Mouse (Mus musculus) neural tube, embryonic 13.5 days (tissue): Measurements from ENCODE around the gene Asb5. TPM values are rescaled to one million over a fixed set of nuclear protein-coding genes. Genes with fewer than 3 reads are reported as not detected.
A peak's percentile ranks its signal among the peaks of the same experiment; 100 is the strongest.
"Not testable (repeated sequence)": the region's sequence is repeated elsewhere in the genome, so short reads cannot be mapped to it uniquely, and the experiment has no call there.

Experiments
- ATAC-seq: fragments of 200-750 bp; cut with Nextera tagmentation; 2 replicates; pipeline ENCODE4 v1.8.0; 2017; ENCODE audit warnings: low read depth, mild to moderate bottlenecking, moderate TSS enrichment, moderate library complexity
- H3K27ac ChIP-seq: fragments of 300-500 bp; sonication (generic); replicated peaks from 2 replicates; pipeline ENCODE4 v1.5.1; 2015; ENCODE audit warnings: moderate library complexity, mild to moderate bottlenecking, inconsistent platforms
- H3K27me3 ChIP-seq: fragments of 300-500 bp; sonication (generic); 2 replicates; pipeline ENCODE4 v1.6.1; 2015; ENCODE audit warnings: mild to moderate bottlenecking, inconsistent platforms
- H3K36me3 ChIP-seq: fragments of 300-500 bp; sonication (generic); 2 replicates; pipeline ENCODE4 v1.6.1; 2015; ENCODE audit warnings: mild to moderate bottlenecking, inconsistent platforms
- H3K4me1 ChIP-seq: fragments of 300-500 bp; sonication (generic); replicated peaks from 2 replicates; pipeline ENCODE4 v1.6.1; 2015; ENCODE audit warnings: inconsistent platforms
- H3K4me2 ChIP-seq: fragments of 300-500 bp; sonication (generic); 2 replicates; pipeline ENCODE4 v1.6.1; 2015; ENCODE audit warnings: inconsistent platforms, mild to moderate bottlenecking, moderate library complexity
- H3K4me3 ChIP-seq: fragments of 300-500 bp; sonication (generic); 2 replicates; pipeline ENCODE4 v1.5.1; 2015; ENCODE audit warnings: mild to moderate bottlenecking, inconsistent platforms
- H3K9ac ChIP-seq: fragments of 300-500 bp; sonication (generic); 2 replicates; pipeline ENCODE4 v1.6.1; 2015; ENCODE audit warnings: moderate library complexity, mild to moderate bottlenecking, inconsistent platforms
- H3K9me3 ChIP-seq: fragments of 300-500 bp; sonication (generic); 2 replicates; pipeline ENCODE4 v1.6.1; 2016; ENCODE audit warnings: inconsistent platforms
- WGBS: fragments of 180-500 bp; shearing (Covaris S2); methylation state at CpG from one replicate; pipeline ENCODE4 v1.1.7; 2015; 5-methylcytosine and 5-hydroxymethylcytosine counted together
- polyA plus RNA-seq: library from polyadenylated mRNA; unstranded; fragments of >200 nt; fragmentation: Nextera tagmentation; extraction: Ambion mirVana; gene quantifications from 2 replicates; pipeline ENCODE4 v1.2.1, GENCODE M21; 2015

Asb5 gene
- polyA plus RNA-seq, 1 experiment from 2014 or later: 5.2 TPM

GRCm38 (mm10) chr8:54508814-54509213 is 20.6 kb upstream of the Asb5 start:
- Histone ChIP-seq H3K27me3 (no peaks in the 10 kb centered on the region), H3K27ac (no peak overlapping the region), H3K4me1 (0 out of 2 replicates have a peak, but pooled peaks cover 5% of the 10 kb centered on the region), H3K36me3 (no peaks in the 10 kb centered on the region), H3K4me3 (peak overlapping the region; percentile 40), H3K9ac (peak overlapping the region; percentile 68), H3K4me2 (peak overlapping the region; percentile 58), H3K9me3 (no peaks in the 10 kb centered on the region)
- 3% methylated on average over 10 of the region's 11 CpGs for WGBS
- peak; percentile 66 for ATAC-seq

- Histone ChIP-seq H3K4me3 (peak overlapping the region; percentile 40), H3K9me3 (no peaks in the 10 kb centered on the region), H3K27ac (peak overlapping the region; percentile 30), H3K27me3 (no peaks in the 10 kb centered on the region), H3K4me2 (peak overlapping the region; percentile 58), H3K36me3 (no peaks in the 10 kb centered on the region), H3K4me1 (0 out of 2 replicates have a peak, but pooled peaks cover 5% of the 10 kb centered on the region), H3K9ac (peak overlapping the region; percentile 68)
- WGBS: 5% methylated on average over 10 of the region's 10 CpGs
- peak; percentile 90 for ATAC-seq
Observed at GRCm38 (mm10) chr8:54509221-54509721, 20.1 kb upstream of the Asb5 start.

- Histone ChIP-seq H3K27ac (no peak overlapping the region), H3K4me3 (no peak overlapping the region), H3K4me2 (no peak overlapping the region), H3K27me3 (no peaks in the 10 kb centered on the region), H3K9me3 (no peaks in the 10 kb centered on the region), H3K36me3 (no peaks in the 10 kb centered on the region), H3K4me1 (0 out of 2 replicates have a peak, but pooled peaks cover 5% of the 10 kb centered on the region), H3K9ac (no peak overlapping the region)
- WGBS: 93% methylated on average over 3 of the region's 3 CpGs
- ATAC-seq: no peak
Observed at GRCm38 (mm10) chr8:54511791-54512190, 17.6 kb upstream of the Asb5 start.

GRCm38 (mm10) chr8:54512200-54512599 is 17.2 kb upstream of the Asb5 start:
- not testable (repeated sequence) for H3K36me3 ChIP-seq, H3K4me2 ChIP-seq, ATAC-seq, H3K27ac ChIP-seq, H3K9ac ChIP-seq, H3K4me1 ChIP-seq, H3K4me3 ChIP-seq, H3K9me3 ChIP-seq, H3K27me3 ChIP-seq
- whole genome bisulfite sequencing: 91% methylated on average over 5 of the region's 5 CpGs

GRCm38 (mm10) chr8:54518756-54519460 is 10.5 kb upstream of the Asb5 start:
- Histone ChIP-seq H3K27me3 (no peaks in the 10 kb centered on the region), H3K36me3 (peaks cover 26% of the 10 kb centered on the region), H3K27ac (no peak overlapping the region), H3K4me1 (0 out of 2 replicates have a peak, but pooled peaks cover 1% of the 10 kb centered on the region), H3K4me2 (no peak overlapping the region), H3K4me3 (no peak overlapping the region), H3K9ac (no peak overlapping the region), H3K9me3 (no peaks in the 10 kb centered on the region)
- WGBS: 67% methylated on average over 10 of the region's 10 CpGs
- no peak for ATAC-seq

GRCm38 (mm10) chr8:54520516-54520915 is 8.9 kb upstream of the Asb5 start:
- no peak for ATAC-seq

GRCm38 (mm10) chr8:54525606-54526005 is 3.8 kb upstream of the Asb5 start:
- Histone ChIP-seq H3K27ac (no peak overlapping the region), H3K27me3 (no peaks in the 10 kb centered on the region), H3K4me3 (no peak overlapping the region), H3K4me2 (no peak overlapping the region), H3K4me1 (peaks cover 23% of the 10 kb centered on the region), H3K36me3 (peaks cover 21% of the 10 kb centered on the region), H3K9me3 (no peaks in the 10 kb centered on the region), H3K9ac (no peak overlapping the region)
- no peak for ATAC-seq
- WGBS: 92% methylated on average over 2 of the region's 2 CpGs

More at GRCm38 (mm10) chr8:54520516-54520915, 8.9 kb upstream of the Asb5 start:
- 0 out of 2 replicates have a peak, but pooled peaks cover 4% of the 10 kb centered on the region for H3K4me1 ChIP-seq
- H3K4me2 ChIP-seq: no peak overlapping the region
- WGBS: 28% methylated on average over 4 of the region's 4 CpGs
- H3K36me3 ChIP-seq: peaks cover 26% of the 10 kb centered on the region
- no peak overlapping the region for H3K27ac ChIP-seq
- no peaks in the 10 kb centered on the region for H3K27me3 ChIP-seq
- H3K9me3 ChIP-seq: no peaks in the 10 kb centered on the region
- 0 out of 2 replicates have a peak overlapping the region, but pooled peaks have one; percentile 41 for H3K9ac ChIP-seq
- no peak overlapping the region for H3K4me3 ChIP-seq

- ATAC-seq: no peak
- H3K4me3 ChIP-seq: no peak overlapping the region
- H3K4me2 ChIP-seq: no peak overlapping the region
- no peaks in the 10 kb centered on the region for H3K27me3 ChIP-seq
- peaks cover 14% of the 10 kb centered on the region for H3K36me3 ChIP-seq
- no peak overlapping the region for H3K27ac ChIP-seq
- H3K9me3 ChIP-seq: no peaks in the 10 kb centered on the region
- 96% methylated on average over 6 of the region's 6 CpGs for WGBS
- peaks cover 24% of the 10 kb centered on the region for H3K4me1 ChIP-seq
- no peak overlapping the region for H3K9ac ChIP-seq
Observed at GRCm38 (mm10) chr8:54526700-54527099, 2.7 kb upstream of the Asb5 start.

- WGBS: 69% methylated on average over 7 of the region's 7 CpGs
- H3K27ac ChIP-seq: no peak overlapping the region
Observed at GRCm38 (mm10) chr8:54528571-54528970, 809 bp upstream of the Asb5 start.

GRCm38 (mm10) chr8:54535172-54535571 is 5.8 kb downstream of the Asb5 start:
- Histone ChIP-seq H3K4me1 (0 out of 2 replicates have a peak, but pooled peaks cover 5% of the 10 kb centered on the region), H3K9me3 (no peaks in the 10 kb centered on the region), H3K27ac (no peak overlapping the region), H3K4me2 (no peak overlapping the region), H3K9ac (no peak overlapping the region), H3K4me3 (no peak overlapping the region), H3K36me3 (no peaks in the 10 kb centered on the region), H3K27me3 (no peaks in the 10 kb centered on the region)
- WGBS: 71% methylated on average over 5 of the region's 5 CpGs
- ATAC-seq: no peak

More at GRCm38 (mm10) chr8:54528571-54528970, 809 bp upstream of the Asb5 start:
- Histone ChIP-seq H3K9ac (peak overlapping the region; percentile 94), H3K27me3 (no peaks in the 10 kb centered on the region), H3K4me1 (peaks cover 24% of the 10 kb centered on the region), H3K4me2 (peak overlapping the region; percentile 68), H3K9me3 (no peaks in the 10 kb centered on the region), H3K36me3 (no peaks in the 10 kb centered on the region), H3K4me3 (peak overlapping the region; percentile 95)
- ATAC-seq: no peak

GRCm38 (mm10) chr8:54537285-54537684 is 7.9 kb downstream of the Asb5 start:
- 94% methylated on average over 3 of the region's 3 CpGs for WGBS
- no peaks in the 10 kb centered on the region for H3K4me1 ChIP-seq
- ATAC-seq: no peak

GRCm38 (mm10) chr8:54541331-54541730 is 12.0 kb downstream of the Asb5 start:
- Histone ChIP-seq H3K9ac (no peak overlapping the region), H3K4me2 (no peak overlapping the region), H3K36me3 (no peaks in the 10 kb centered on the region), H3K27me3 (no peaks in the 10 kb centered on the region), H3K9me3 (no peaks in the 10 kb centered on the region), H3K4me3 (no peak overlapping the region), H3K4me1 (no peaks in the 10 kb centered on the region), H3K27ac (no peak overlapping the region)
- no peak for ATAC-seq
- WGBS: 76% methylated on average over 1 of the region's 1 CpGs

More at GRCm38 (mm10) chr8:54537285-54537684, 7.9 kb downstream of the Asb5 start:
- Histone ChIP-seq H3K9me3 (no peaks in the 10 kb centered on the region), H3K4me3 (no peak overlapping the region), H3K27me3 (no peaks in the 10 kb centered on the region), H3K36me3 (no peaks in the 10 kb centered on the region), H3K4me2 (no peak overlapping the region), H3K27ac (no peak overlapping the region), H3K9ac (no peak overlapping the region)
